Mouse (Mus musculus) cerebellum, adult 2 months (tissue): ENCODE results near the gene Cacna2d4.

Experiments used
- CTCF ChIP-seq: fragments of 200-500 bp; IDR thresholded peaks from 2 replicates; pipeline ENCODE4 v1.5.1; 2011; ENCODE audit warnings: low read depth, mild to moderate bottlenecking, control low read depth, low read length, moderate library complexity, borderline replicate concordance; ENCODE audit not compliant: insufficient read depth
- POLR2A ChIP-seq: fragments of 200-500 bp; IDR thresholded peaks from 2 replicates; pipeline ENCODE4 v1.6.1; 2011; ENCODE audit warnings: low read length, control low read depth, borderline replicate concordance; ENCODE audit not compliant: insufficient read depth

GRCm38 (mm10) chr6:119219237-119219870 lies 17.0 kb upstream of the Cacna2d4 start:
- no peak for TF ChIP-seq CTCF
- no peak for TF ChIP-seq POLR2A
